Mouse (Mus musculus) megakaryocyte, embryonic 14.5 days (primary cell): ENCODE results near the gene Col4a1.

Source experiments
- FLI1 ChIP-seq: IDR thresholded peaks from 2 replicates; pipeline ENCODE4 v1.6.1; 2012; ENCODE audit warnings: low read length, inconsistent platforms, mixed read lengths
- GATA1 ChIP-seq: IDR thresholded peaks from 3 replicates; pipeline ENCODE4 v1.6.1; 2012; ENCODE audit warnings: mixed read lengths, low read length, inconsistent platforms, borderline replicate concordance

- TF ChIP-seq GATA1 = no peak
- TF ChIP-seq FLI1 = no peak
Observed at GRCm38 (mm10) chr8:11323681-11324080, 11.1 kb upstream of the Col4a1 start.
